Mouse (Mus musculus) heart, postnatal 25 days (tissue): ENCODE data around the gene Pnliprp1. TPM values are rescaled to one million over a fixed set of nuclear protein-coding genes. Genes with fewer than 3 reads are reported as not detected.

Experiments used
- DNase-seq: peaks from one replicate; pipeline ENCODE4 v3.0.0; 2022; ENCODE audit warnings: low spot score
- intact Hi-C: fragments of 180-260 bp; cut with DNase I; formaldehyde crosslinking; loops from one replicate; pipeline ENCODE4 v1.15.1; 2025
- total RNA-seq, 2 experiments: library from RNA; stranded (reverse); gene quantifications; 2 replicates each; pipeline ENCODE4 v1.2.3; 2021

Pnliprp1 gene
- total RNA-seq: not detected

GRCm38 (mm10) chr19:58728445-58729031 lies at the start of gene Pnliprp1:
Gene Pnliprp1 (plus strand): TSS chr19:58728887.
- DNase-seq: no peak
- intact Hi-C loops: no loop called here

GRCm38 (mm10) chr19:58688933-58689332 lies 39.8 kb upstream of the Pnliprp1 start:
- no peak for DNase-seq
- intact Hi-C loops: no loop called here

GRCm38 (mm10) chr19:58695314-58695713 lies 33.4 kb upstream of the Pnliprp1 start:
- no peak for DNase-seq
- intact Hi-C loops: no loop called here

GRCm38 (mm10) chr19:58696235-58696634 lies 32.5 kb upstream of the Pnliprp1 start:
- intact Hi-C loops: no loop called here
- no peak for DNase-seq

- intact Hi-C loops: no loop called here
- no peak for DNase-seq
These were observed 24.1 kb upstream of the Pnliprp1 start for GRCm38 (mm10) chr19:58704556-58704955.

GRCm38 (mm10) chr19:58708611-58709010 lies 20.1 kb upstream of the Pnliprp1 start:
- intact Hi-C loops: no loop called here
- DNase-seq: no peak

GRCm38 (mm10) chr19:58717925-58718324 lies 10.8 kb upstream of the Pnliprp1 start:
- intact Hi-C loops: no loop called here
- no peak for DNase-seq

GRCm38 (mm10) chr19:58720439-58720838 lies 8.2 kb upstream of the Pnliprp1 start:
- no peak for DNase-seq
- intact Hi-C loops: no loop called here

- intact Hi-C loops: no loop called here
These were observed 2.1 kb upstream of the Pnliprp1 start for GRCm38 (mm10) chr19:58726551-58726950.

GRCm38 (mm10) chr19:58727756-58728155 lies 931 bp upstream of the Pnliprp1 start:
- DNase-seq: no peak
- intact Hi-C loops: no loop called here

More at GRCm38 (mm10) chr19:58726551-58726950, 2.1 kb upstream of the Pnliprp1 start:
- no peak for DNase-seq

GRCm38 (mm10) chr19:58733216-58733615 lies 4.5 kb downstream of the Pnliprp1 start:
- DNase-seq: no peak
- intact Hi-C loops: no loop called here

- DNase-seq: no peak
- intact Hi-C loops: no loop called here
These were observed 9.4 kb downstream of the Pnliprp1 start for GRCm38 (mm10) chr19:58738111-58738510.

- DNase-seq: no peak
These were observed 12.3 kb downstream of the Pnliprp1 start for GRCm38 (mm10) chr19:58741036-58741435.

GRCm38 (mm10) chr19:58742711-58743110 lies 14.0 kb downstream of the Pnliprp1 start:
- intact Hi-C loops: no loop called here
- no peak for DNase-seq

More at GRCm38 (mm10) chr19:58741036-58741435, 12.3 kb downstream of the Pnliprp1 start:
- intact Hi-C loops: no loop called here

GRCm38 (mm10) chr19:58743736-58744135 lies 15.0 kb downstream of the Pnliprp1 start:
- no peak for DNase-seq
- intact Hi-C loops: no loop called here

- intact Hi-C loops: no loop called here
- no peak for DNase-seq
These were observed 18.9 kb downstream of the Pnliprp1 start for GRCm38 (mm10) chr19:58747498-58748000.

GRCm38 (mm10) chr19:58750822-58751221 lies 22.1 kb downstream of the Pnliprp1 start:
- intact Hi-C loops: no loop called here
- no peak for DNase-seq

GRCm38 (mm10) chr19:58751504-58751903 lies 22.8 kb downstream of the Pnliprp1 start:
- intact Hi-C loops: no loop called here
- no peak for DNase-seq

GRCm38 (mm10) chr19:58758871-58759270 lies 30.2 kb downstream of the Pnliprp1 start:
- DNase-seq: no peak
- intact Hi-C loops: no loop called here

- no peak for DNase-seq
- intact Hi-C loops: no loop called here
These were observed 30.7 kb downstream of the Pnliprp1 start, which contains the start of gene Pnliprp2 for GRCm38 (mm10) chr19:58759423-58759822. Gene Pnliprp2 (plus strand): TSS chr19:58759719.

- intact Hi-C loops: loop anchor here (5.0 kb wide), 1 partner anchor 445 kb away; no protein-coding TSS in a partner anchor
- no peak for DNase-seq
These were observed 33.6 kb downstream of the Pnliprp1 start for GRCm38 (mm10) chr19:58762316-58762715.
